8 mouse cellular contexts compared by ENCODE assay signal in genomic region chr2:90917233-90917998, GRCm38 (mm10). TPM values are rescaled to one million over a fixed set of nuclear protein-coding genes. Genes with fewer than 3 reads are reported as not detected.
DNase-seq lines count a peak whose midpoint lies in the region; ATAC-seq lines count a peak whose summit lies in the region.

No protein-coding gene starts in this region.

- H3K27me3 ChIP-seq in hindbrain, embryonic 12.5 days = no peaks in the 10 kb centered on the region
- peaks cover 2% of the 10 kb centered on the region for H3K27me3 ChIP-seq in megakaryocyte, embryonic 14.5 days (replicated peaks)

- peak; percentile 63 for DNase-seq in R1 (ENCODE audit: low read depth, low spot score)
- DNase-seq in cerebellum, postnatal 10 days = peak; percentile 82 to 83
- DNase-seq in frontal cortex, postnatal 14 days (ENCODE audit: low spot score in 2 of 2) = peak; percentile 43
- DNase-seq in left cerebral cortex, adult 8-10 months (ENCODE audit: low spot score in 2 of 2) = peak; percentile 43 to 50
- peak; percentile 68 to 69 for DNase-seq in right cerebral cortex, postnatal 10 days (ENCODE audit: low spot score in 2 of 2)
- DNase-seq in urinary bladder, postnatal 14 days (ENCODE audit: low spot score) = peak; percentile 74

- WGBS in hindbrain, embryonic 12.5 days = under 1% methylated on average over 73 of the region's 73 CpGs

- H3K4me2 ChIP-seq in hindbrain, embryonic 12.5 days (replicated peaks) = peak overlapping the region; percentile 84

- no peaks in the 10 kb centered on the region for H3K9me3 ChIP-seq in hindbrain, embryonic 12.5 days (replicated peaks)
- no peaks in the 10 kb centered on the region for H3K9me3 ChIP-seq in megakaryocyte, embryonic 14.5 days

- peak overlapping the region; percentile 87 for H3K27ac ChIP-seq in hindbrain, embryonic 12.5 days

- H3K36me3 ChIP-seq in hindbrain, embryonic 12.5 days = peaks cover 16% of the 10 kb centered on the region
- H3K36me3 ChIP-seq in megakaryocyte, embryonic 14.5 days (replicated peaks; ENCODE audit: low read length) = peaks cover 28% of the 10 kb centered on the region

- H3K4me3 ChIP-seq in hindbrain, embryonic 12.5 days = peak overlapping the region; percentile 74
- H3K4me3 ChIP-seq in megakaryocyte, embryonic 14.5 days (replicated peaks) = peak overlapping the region; percentile 96

- peaks cover 14% of the 10 kb centered on the region for H3K4me1 ChIP-seq in hindbrain, embryonic 12.5 days
- H3K4me1 ChIP-seq in megakaryocyte, embryonic 14.5 days = peaks cover 42% of the 10 kb centered on the region

- ATAC-seq in hindbrain, embryonic 12.5 days (ENCODE audit: low FRiP score) = peak; percentile 89

- H3K9ac ChIP-seq in hindbrain, embryonic 12.5 days = peak overlapping the region; percentile 94

RNA-seq across cellular contexts. Expression of gene Ndufs3, which starts 12.8 kb away (rescaled TPM):
- 182 and 188 TPM in 2 replicates for polyA plus RNA-seq in hindbrain, embryonic 12.5 days (2016; fragmentation: Nextera tagmentation; extraction: Ambion mirVana)
- 100 to 1,000 TPM; 244 to 284 (median 255) TPM for total RNA-seq in left cerebral cortex, adult 8-10 months (2022)
- polyA plus RNA-seq in megakaryocyte, embryonic 14.5 days (2012; ENCODE audit: insufficient read depth, low replicate concordance) = 16.0 and 56.8 TPM in 2 replicates

RNA-seq across cellular contexts. Expression of gene Kbtbd4, which starts 12.9 kb away (rescaled TPM):
- polyA plus RNA-seq in hindbrain, embryonic 12.5 days (2016; fragmentation: Nextera tagmentation; extraction: Ambion mirVana) = 49.8 and 56.6 TPM in 2 replicates
- total RNA-seq in left cerebral cortex, adult 8-10 months (2022) = 10 to 100 TPM; 33.1 to 51.2 (median 40.3) TPM
- polyA plus RNA-seq in megakaryocyte, embryonic 14.5 days (2012; ENCODE audit: insufficient read depth, low replicate concordance) = 2.4 and 5.0 TPM in 2 replicates

RNA-seq across cellular contexts. Expression of gene Celf1, which starts 22.8 kb away (rescaled TPM):
- 146 and 151 TPM in 2 replicates for polyA plus RNA-seq in hindbrain, embryonic 12.5 days (2016; fragmentation: Nextera tagmentation; extraction: Ambion mirVana)
- total RNA-seq in left cerebral cortex, adult 8-10 months (2022) = 100 to 1,000 TPM; 129 to 151 (median 138) TPM
- polyA plus RNA-seq in megakaryocyte, embryonic 14.5 days (2012; ENCODE audit: insufficient read depth, low replicate concordance) = 8.0 and 10.4 TPM in 2 replicates

RNA-seq across cellular contexts. Expression of gene C1qtnf4, which starts 31.8 kb away (rescaled TPM):
- polyA plus RNA-seq in hindbrain, embryonic 12.5 days (2016; fragmentation: Nextera tagmentation; extraction: Ambion mirVana) = 55.5 and 58.3 TPM in 2 replicates
- 100 to 1,000 TPM; 243 to 258 (median 253) TPM for total RNA-seq in left cerebral cortex, adult 8-10 months (2022)
- 0.18 TPM in 1 of 2 replicates, not detected in the other for polyA plus RNA-seq in megakaryocyte, embryonic 14.5 days (2012; ENCODE audit: insufficient read depth, low replicate concordance)

Comparison
In these comparisons a context has a peak if more than half of its experiments do, and no peak if none do; other contexts are left out.
1. Peak in every context shown above with its lines: DNase-seq, ATAC-seq, H3K4me3 ChIP-seq and H3K27ac ChIP-seq.
2. RNA of gene Celf1, which starts 22.8 kb away (polyA plus RNA-seq): 146 to 151 TPM in hindbrain, embryonic 12.5 days; 8.0 to 10.4 TPM in megakaryocyte, embryonic 14.5 days; every median in the first group is over 10 times any median in the second.